Mouse (Mus musculus): ENCODE data around the gene Eif2ak1. TPM values are rescaled to one million over a fixed set of nuclear protein-coding genes. Genes with fewer than 3 reads are reported as not detected.

Gene Eif2ak1
- total and polyA plus RNA-seq, 3 experiments: 11.9 to 26.7 (median 13.4) TPM

GRCm38 (mm10) chr5:143909417-143910400 lies 92.1 kb downstream of the Eif2ak1 start, which contains the start of the genes Aimp2 and Pms2:
Gene Aimp2 (minus strand): TSS chr5:143909847.
Gene Pms2 (plus strand): TSS chr5:143909964.
- Histone ChIP-seq H3K4me2 (ENCODE audit: insufficient read depth, low read depth, poor library complexity, severe bottlenecking) (peak within 1 kb of the TSS; percentile 94), H3K36me3 (replicated peaks in 1 of 2; ENCODE audit: control insufficient read depth in 1 of 2, insufficient read depth in 1 of 2, low read length in 1 of 2) (peaks cover 22 to 60% of the 10 kb centered on the region in 2 experiments), H3K4me1 (ENCODE audit: control insufficient read depth in 1 of 2, insufficient read depth in 2 of 2) (peaks cover 6 to 18% of the 10 kb centered on the region in 2 experiments), H3K4me3 (replicated peaks in 1 of 3; ENCODE audit: low read depth in 2 of 3, low read length in 2 of 3, poor library complexity in 1 of 3) (peak within 1 kb of the TSS; percentile 71 to 92 (median 87)), H3K27ac (ENCODE audit: insufficient read depth, low read depth) (peak within 1 kb of the TSS; percentile 76), H3K79me2 (replicated peaks; ENCODE audit: control insufficient read depth, extremely low read depth, insufficient read depth, poor library complexity, severe bottlenecking) (peaks cover 52% of the 10 kb centered on the region), H3K9ac (ENCODE audit: insufficient read depth, low read depth) (peak within 1 kb of the TSS; percentile 80), H3K9me3 (replicated peaks; ENCODE audit: low read length) (no peaks in the 10 kb centered on the region), H3K27me3 (replicated peaks) (no peaks in the 10 kb centered on the region)
- in situ Hi-C loops (cut with MboI; ENCODE audit: low pct_ligation_motif_present, low pct_unique_long_range_greater_than_20kb, low sequenced_read_pairs): no loop called here
- TF ChIP-seq RAD21 (IDR thresholded peaks at IDR 0.05; ENCODE audit: low read depth, low read length): no peak
- peak; percentile 93 for TF ChIP-seq ZMIZ1 (IDR thresholded peaks at IDR 0.05; ENCODE audit: low read depth, low read length)
- TF ChIP-seq CHD2 (IDR thresholded peaks at IDR 0.05; ENCODE audit: low read length): peak; percentile 90
- peak; percentile 89 for TF ChIP-seq POLR2AphosphoS2 (IDR thresholded peaks at IDR 0.05; ENCODE audit: low read depth, low read length)
- TF ChIP-seq GABPA (IDR thresholded peaks at IDR 0.05; ENCODE audit: insufficient replicate concordance, low read depth, low read length): no peak; the same call in 1 of the 2 replicates
- TF ChIP-seq MEF2A (IDR thresholded peaks at IDR 0.05; ENCODE audit: borderline replicate concordance, low read depth, low read length): peak; percentile 8; the same call in 1 of the 2 replicates
- peak; percentile 92 for TF ChIP-seq NELFE (IDR thresholded peaks at IDR 0.05; ENCODE audit: low read depth, low read length)
- TF ChIP-seq MXI1 (IDR thresholded peaks at IDR 0.05; ENCODE audit: low read depth, low read length): peak; percentile 99
- TF ChIP-seq EP300 (IDR thresholded peaks at IDR 0.05; ENCODE audit: low read length): no peak
- no peak for TF ChIP-seq ZNF384 (IDR thresholded peaks at IDR 0.05; ENCODE audit: low read depth, low read length)
- TF ChIP-seq HCFC1 (IDR thresholded peaks at IDR 0.05; ENCODE audit: low read depth, low read length): peak; percentile 82
- TF ChIP-seq PAX5 (IDR thresholded peaks at IDR 0.05; ENCODE audit: low read length): no peak
- peak; percentile 71 for TF ChIP-seq TCF12 (IDR thresholded peaks at IDR 0.05; ENCODE audit: low read depth, low read length)
- TF ChIP-seq E2F4 (IDR thresholded peaks at IDR 0.05; ENCODE audit: insufficient replicate concordance, low read depth, low read length): peak; percentile 84; the same call in 1 of the 2 replicates
- peak; percentile 97 for TF ChIP-seq POLR2A (IDR thresholded peaks at IDR 0.05; ENCODE audit: low read depth, low read length)
- TF ChIP-seq JUND (conservative IDR thresholded peaks at IDR 0.05; ENCODE audit: low read depth, low read length): no peak
- 0 out of 2 replicates have a peak, but pooled peaks have one; percentile 60 for TF ChIP-seq UBTF (IDR thresholded peaks at IDR 0.05; ENCODE audit: low read depth, low read length)
- peak; percentile 77; the same call in 1 of the 2 replicates for TF ChIP-seq KAT2A (IDR thresholded peaks at IDR 0.05; ENCODE audit: insufficient replicate concordance, low read length)
- no peak for TF ChIP-seq MAZ (IDR thresholded peaks at IDR 0.05; ENCODE audit: low read depth, low read length)
- TF ChIP-seq ZC3H11A (IDR thresholded peaks at IDR 0.05; ENCODE audit: low read depth, low read length): no peak
- TF ChIP-seq ELF1 (IDR thresholded peaks at IDR 0.05; ENCODE audit: low read depth, low read length): peak; percentile 88
- peak; percentile 50 for TF ChIP-seq USF1 (IDR thresholded peaks at IDR 0.05; ENCODE audit: low read depth, low read length)
- TF ChIP-seq USF2 (conservative IDR thresholded peaks at IDR 0.05; ENCODE audit: low read depth, low read length): no peak
- peak; percentile 31; the same call in 1 of the 2 replicates for TF ChIP-seq IRF4 (IDR thresholded peaks at IDR 0.05; ENCODE audit: low read depth, low read length)
- TF ChIP-seq JUN (IDR thresholded peaks at IDR 0.05; ENCODE audit: insufficient read depth, low read depth, low read length): no peak
- peak; percentile 39; the same call in 1 of the 2 replicates for TF ChIP-seq RCOR1 (conservative IDR thresholded peaks at IDR 0.05; ENCODE audit: low read depth, low read length)
- TF ChIP-seq CTCF (conservative IDR thresholded peaks at IDR 0.05 in 1 of 2, IDR thresholded peaks at IDR 0.05 in 1 of 2; ENCODE audit: low read depth in 2 of 2, low read length in 2 of 2): no peak
- TF ChIP-seq SIN3A (IDR thresholded peaks at IDR 0.05; ENCODE audit: low read length): peak; percentile 98
- TF ChIP-seq MYC (IDR thresholded peaks at IDR 0.05; ENCODE audit: low read depth, low read length): peak; percentile 99
- TF ChIP-seq NRF1 (IDR thresholded peaks at IDR 0.05; ENCODE audit: low read depth, low read length): peak; percentile 89
- TF ChIP-seq MAX (IDR thresholded peaks at IDR 0.05; ENCODE audit: low read length): peak; percentile 99
- peak; percentile 96 for TF ChIP-seq BHLHE40 (IDR thresholded peaks at IDR 0.05; ENCODE audit: low read depth, low read length)
- no peak for TF ChIP-seq SMC3 (IDR thresholded peaks at IDR 0.05; ENCODE audit: low read depth, low read length)
- TF ChIP-seq ETS1 (conservative IDR thresholded peaks at IDR 0.05; ENCODE audit: low read depth, low read length): no peak; the same call in 1 of the 2 replicates
- TF ChIP-seq CHD1 (IDR thresholded peaks at IDR 0.05; ENCODE audit: low read depth, low read length): no peak
- no peak for TF ChIP-seq ZKSCAN1 (IDR thresholded peaks at IDR 0.05; ENCODE audit: borderline replicate concordance, low read depth, low read length)
- TF ChIP-seq TBP (conservative IDR thresholded peaks at IDR 0.05; ENCODE audit: low read depth, low read length): peak; percentile 86; the same call in 1 of the 2 replicates
- dilution Hi-C loops (cut with MboI; ENCODE audit: extremely low pct_ligation_motif_present, extremely low pct_unique_long_range_greater_than_20kb, low sequenced_read_pairs): no loop called here
- peak; percentile 99 for DNase-seq (ENCODE audit: extremely low read depth)
